Mouse (Mus musculus) heart, embryonic 16.5 days (tissue): ENCODE results near the gene Tex26. TPM values are rescaled to one million over a fixed set of nuclear protein-coding genes. Genes with fewer than 3 reads are reported as not detected.

ENCODE experiments used
- ATAC-seq: fragments of 200-750 bp; cut with Nextera tagmentation; replicated peaks from 2 replicates; pipeline ENCODE4 v1.8.0; 2017; ENCODE audit warnings: moderate number of reproducible peaks; ENCODE audit not compliant: insufficient read depth, low FRiP score; ENCODE audit errors: extremely low read depth
- H3K27ac ChIP-seq: fragments of 300-500 bp; sonication (generic); 2 replicates; pipeline ENCODE4 v1.5.1; 2014; ENCODE audit warnings: mild to moderate bottlenecking, low read length, control low read depth, moderate library complexity
- H3K27me3 ChIP-seq: fragments of 300-500 bp; sonication (generic); 2 replicates; pipeline ENCODE4 v1.6.1; 2014; ENCODE audit warnings: low read length, mixed read lengths; ENCODE audit not compliant: control insufficient read depth, insufficient read depth
- H3K36me3 ChIP-seq: fragments of 300-500 bp; sonication (generic); 2 replicates; pipeline ENCODE4 v1.6.1; 2014; ENCODE audit not compliant: control insufficient read depth, insufficient read depth
- H3K4me1 ChIP-seq: fragments of 300-500 bp; sonication (generic); 2 replicates; pipeline ENCODE4 v1.6.1; 2014; ENCODE audit warnings: low read length, mixed read lengths; ENCODE audit not compliant: control insufficient read depth, insufficient read depth
- H3K4me2 ChIP-seq: fragments of 300-500 bp; sonication (generic); 2 replicates; pipeline ENCODE4 v1.6.1; 2014; ENCODE audit warnings: low read depth, mild to moderate bottlenecking, control low read depth, low read length
- H3K4me3 ChIP-seq: fragments of 300-500 bp; sonication (generic); 2 replicates; pipeline ENCODE4 v1.5.1; 2014; ENCODE audit warnings: mild to moderate bottlenecking, control low read depth, low read length
- H3K9ac ChIP-seq: fragments of 300-500 bp; sonication (generic); 2 replicates; pipeline ENCODE4 v1.6.1; 2014; ENCODE audit warnings: low read length, control low read depth
- H3K9me3 ChIP-seq: fragments of 300-500 bp; sonication (generic); replicated peaks from 2 replicates; pipeline ENCODE4 v1.6.1; 2016; ENCODE audit warnings: low read length; ENCODE audit not compliant: control insufficient read depth
- WGBS: fragments of 180-500 bp; shearing (Covaris S2); extraction: QIAGEN DNeasy Blood & Tissue Kit; methylation state at CpG from one replicate; pipeline ENCODE4 v1.1.7; 2014; 5-methylcytosine and 5-hydroxymethylcytosine counted together
- polyA plus RNA-seq: library from polyadenylated mRNA; unstranded; fragments of >200 nt; fragmentation: Nextera tagmentation; extraction: Ambion mirVana; gene quantifications from 2 replicates; pipeline ENCODE4 v1.2.1, GENCODE M21; 2015

The Tex26 gene
- polyA plus RNA-seq, 1 experiment from 2014 or later, result 0.28 TPM

- no peaks in the 10 kb centered on the region for H3K27me3 ChIP-seq
- no peak overlapping the region for H3K4me2 ChIP-seq
- no peaks in the 10 kb centered on the region for H3K36me3 ChIP-seq
Observed at GRCm38 (mm10) chr5:149489136-149489535, 49.7 kb downstream of the Tex26 start.

GRCm38 (mm10) chr5:149490275-149490674 lies 50.8 kb downstream of the Tex26 start:
- H3K4me1 ChIP-seq, result no peaks in the 10 kb centered on the region; the same call in 1 of the 2 replicates
- no peaks in the 10 kb centered on the region for H3K36me3 ChIP-seq
- WGBS, result 63% methylated on average over 15 of the region's 15 CpGs

More at GRCm38 (mm10) chr5:149489136-149489535, 49.7 kb downstream of the Tex26 start:
- H3K9ac ChIP-seq, result no peak overlapping the region
- H3K27ac ChIP-seq, result no peak overlapping the region
- ATAC-seq, result no peak
- H3K4me1 ChIP-seq, result no peaks in the 10 kb centered on the region; the same call in 1 of the 2 replicates
- no peaks in the 10 kb centered on the region for H3K9me3 ChIP-seq
- H3K4me3 ChIP-seq, result no peak overlapping the region
- 75% methylated on average over 11 of the region's 11 CpGs for WGBS

GRCm38 (mm10) chr5:149495655-149496054 lies 56.2 kb downstream of the Tex26 start:
- Histone ChIP-seq H3K27me3 (peaks cover 4% of the 10 kb centered on the region; the same call in 1 of the 2 replicates), H3K4me3 (no peak overlapping the region), H3K9ac (no peak overlapping the region), H3K4me2 (no peak overlapping the region), H3K4me1 (no peaks in the 10 kb centered on the region; the same call in 1 of the 2 replicates), H3K27ac (no peak overlapping the region), H3K9me3 (no peaks in the 10 kb centered on the region), H3K36me3 (no peaks in the 10 kb centered on the region)
- 61% methylated on average over 6 of the region's 6 CpGs for WGBS
- ATAC-seq, result no peak

More at GRCm38 (mm10) chr5:149490275-149490674, 50.8 kb downstream of the Tex26 start:
- no peak overlapping the region for H3K9ac ChIP-seq
- no peak overlapping the region for H3K4me3 ChIP-seq
- H3K9me3 ChIP-seq, result no peaks in the 10 kb centered on the region
- no peak overlapping the region for H3K4me2 ChIP-seq
- H3K27me3 ChIP-seq, result no peaks in the 10 kb centered on the region
- no peak overlapping the region for H3K27ac ChIP-seq
- no peak for ATAC-seq

GRCm38 (mm10) chr5:149496401-149497066 lies 57.1 kb downstream of the Tex26 start:
- ATAC-seq, result no peak
- 75% methylated on average over 12 of the region's 12 CpGs for WGBS
- Histone ChIP-seq H3K4me3 (no peak overlapping the region), H3K9ac (no peak overlapping the region), H3K36me3 (no peaks in the 10 kb centered on the region), H3K27ac (no peak overlapping the region), H3K9me3 (no peaks in the 10 kb centered on the region), H3K4me2 (no peak overlapping the region), H3K27me3 (peaks cover 4% of the 10 kb centered on the region; the same call in 1 of the 2 replicates), H3K4me1 (no peaks in the 10 kb centered on the region; the same call in 1 of the 2 replicates)

- H3K4me2 ChIP-seq, result no peak overlapping the region
- WGBS, result 47% methylated on average over 4 of the region's 4 CpGs
- no peaks in the 10 kb centered on the region for H3K9me3 ChIP-seq
- H3K36me3 ChIP-seq, result no peaks in the 10 kb centered on the region
- no peak overlapping the region for H3K4me3 ChIP-seq
- H3K27ac ChIP-seq, result no peak overlapping the region
- no peak for ATAC-seq
- peaks cover 4% of the 10 kb centered on the region; the same call in 1 of the 2 replicates for H3K27me3 ChIP-seq
- no peaks in the 10 kb centered on the region for H3K4me1 ChIP-seq
- H3K9ac ChIP-seq, result no peak overlapping the region
Observed at GRCm38 (mm10) chr5:149499936-149500335, 60.5 kb downstream of the Tex26 start.

GRCm38 (mm10) chr5:149503423-149504175 lies 64.1 kb downstream of the Tex26 start:
- Histone ChIP-seq H3K36me3 (no peaks in the 10 kb centered on the region), H3K9ac (no peak overlapping the region), H3K4me1 (0 out of 2 replicates have a peak, but pooled peaks cover 2% of the 10 kb centered on the region), H3K4me2 (no peak overlapping the region), H3K4me3 (no peak overlapping the region), H3K27me3 (no peaks in the 10 kb centered on the region), H3K9me3 (no peaks in the 10 kb centered on the region), H3K27ac (no peak overlapping the region)
- WGBS, result 76% methylated on average over 23 of the region's 23 CpGs
- ATAC-seq, result no peak

- Histone ChIP-seq H3K4me2 (no peak overlapping the region), H3K4me1 (0 out of 2 replicates have a peak, but pooled peaks cover 2% of the 10 kb centered on the region), H3K36me3 (no peaks in the 10 kb centered on the region), H3K27ac (no peak overlapping the region), H3K9me3 (no peaks in the 10 kb centered on the region), H3K4me3 (no peak overlapping the region), H3K9ac (no peak overlapping the region), H3K27me3 (no peaks in the 10 kb centered on the region)
- 80% methylated on average over 8 of the region's 8 CpGs for WGBS
- ATAC-seq, result no peak
Observed at GRCm38 (mm10) chr5:149504985-149505384, 65.5 kb downstream of the Tex26 start.

- Histone ChIP-seq H3K4me1 (0 out of 2 replicates have a peak, but pooled peaks cover 2% of the 10 kb centered on the region), H3K9ac (no peak overlapping the region), H3K36me3 (no peaks in the 10 kb centered on the region), H3K9me3 (no peaks in the 10 kb centered on the region), H3K27me3 (no peaks in the 10 kb centered on the region), H3K27ac (no peak overlapping the region), H3K4me3 (no peak overlapping the region), H3K4me2 (no peak overlapping the region)
- 100% methylated on average over 2 of the region's 2 CpGs for WGBS
- ATAC-seq, result no peak
Observed at GRCm38 (mm10) chr5:149506033-149506432, 66.6 kb downstream of the Tex26 start.
